Mouse (Mus musculus) midbrain, embryonic 11.5 days (tissue): ENCODE results near the gene Snx30. TPM values are rescaled to one million over a fixed set of nuclear protein-coding genes. Genes with fewer than 3 reads are reported as not detected.
A peak's percentile ranks its signal among the peaks of the same experiment; 100 is the strongest.

Experiments
- ATAC-seq: fragments of 200-750 bp; cut with Nextera tagmentation; 2 replicates; pipeline ENCODE4 v1.8.0; 2017; ENCODE audit warnings: moderate TSS enrichment, moderate library complexity; ENCODE audit not compliant: low FRiP score
- DNase-seq: peaks from one replicate; pipeline ENCODE4 v3.0.0; 2015; ENCODE audit warnings: low spot score; ENCODE audit errors: missing footprints
- H3K27ac ChIP-seq: fragments of 300-500 bp; sonication (generic); 2 replicates; pipeline ENCODE4 v1.5.1; 2014; ENCODE audit warnings: low read depth, low read length
- H3K27me3 ChIP-seq: fragments of 300-500 bp; sonication (generic); 2 replicates; pipeline ENCODE4 v1.6.1; 2014; ENCODE audit warnings: mild to moderate bottlenecking, low read length, moderate library complexity, mixed read lengths; ENCODE audit not compliant: control insufficient read depth, insufficient read depth
- H3K36me3 ChIP-seq: fragments of 300-500 bp; sonication (generic); 2 replicates; pipeline ENCODE4 v1.6.1; 2014; ENCODE audit warnings: mild to moderate bottlenecking, low read length, moderate library complexity, mixed read lengths; ENCODE audit not compliant: control insufficient read depth, insufficient read depth
- H3K4me1 ChIP-seq: fragments of 300-500 bp; sonication (generic); 2 replicates; pipeline ENCODE4 v1.6.1; 2014; ENCODE audit warnings: low read length; ENCODE audit not compliant: control insufficient read depth, insufficient read depth
- H3K4me2 ChIP-seq: fragments of 300-500 bp; sonication (generic); 2 replicates; pipeline ENCODE4 v1.6.1; 2014; ENCODE audit warnings: mild to moderate bottlenecking, moderate library complexity
- H3K4me3 ChIP-seq: fragments of 300-500 bp; sonication (generic); 2 replicates; pipeline ENCODE4 v1.5.1; 2014; ENCODE audit warnings: low read depth, low read length
- H3K9ac ChIP-seq: fragments of 300-500 bp; sonication (generic); 2 replicates; pipeline ENCODE4 v1.6.1; 2014; ENCODE audit warnings: low read length
- H3K9me3 ChIP-seq: fragments of 300-500 bp; sonication (generic); 2 replicates; pipeline ENCODE4 v1.6.1; 2016; ENCODE audit warnings: low read length; ENCODE audit not compliant: control insufficient read depth
- WGBS: fragments of 180-500 bp; shearing (Covaris S2); extraction: QIAGEN DNeasy Blood & Tissue Kit; methylation state at CpG from one replicate; pipeline ENCODE4 v1.1.7; 2014; 5-methylcytosine and 5-hydroxymethylcytosine counted together
- polyA plus RNA-seq: library from polyadenylated mRNA; unstranded; fragments of >200 nt; fragmentation: Nextera tagmentation; extraction: Ambion mirVana; gene quantifications from 2 replicates; pipeline ENCODE4 v1.2.1, GENCODE M21; 2014

Gene Snx30
- polyA plus RNA-seq, 1 experiment from 2014 or later: 12.3 TPM

DNA sequence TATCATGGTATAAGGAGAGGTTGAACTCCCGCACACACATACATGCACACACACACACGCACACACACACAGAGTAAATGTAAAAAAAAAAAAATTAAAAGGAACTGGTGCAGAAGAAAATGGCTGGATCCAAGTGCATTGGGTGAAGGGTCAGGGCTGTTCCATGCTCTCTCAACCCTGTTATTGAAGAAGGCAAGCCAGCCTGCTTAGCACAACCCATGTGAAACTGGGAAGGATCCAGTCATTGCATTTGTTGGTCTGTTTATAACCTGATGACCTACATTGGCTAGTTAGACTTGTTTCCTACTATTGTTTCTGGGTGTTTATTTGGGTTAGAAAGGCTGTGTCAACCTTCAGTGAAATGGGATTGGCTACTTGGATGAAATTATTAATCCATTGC lies 103.1 kb downstream of the Snx30 start:
- no peaks in the 10 kb centered on the region for H3K36me3 ChIP-seq
- no peak overlapping the region for H3K9ac ChIP-seq
- WGBS: 88% methylated on average over 2 of the region's 2 CpGs
- H3K4me2 ChIP-seq: no peak overlapping the region
- no peak overlapping the region for H3K4me3 ChIP-seq
- no peaks in the 10 kb centered on the region for H3K27me3 ChIP-seq
- no peak overlapping the region for H3K27ac ChIP-seq
- DNase-seq: no peak
- ATAC-seq: no peak
- H3K4me1 ChIP-seq: no peaks in the 10 kb centered on the region
- H3K9me3 ChIP-seq: no peaks in the 10 kb centered on the region

DNA sequence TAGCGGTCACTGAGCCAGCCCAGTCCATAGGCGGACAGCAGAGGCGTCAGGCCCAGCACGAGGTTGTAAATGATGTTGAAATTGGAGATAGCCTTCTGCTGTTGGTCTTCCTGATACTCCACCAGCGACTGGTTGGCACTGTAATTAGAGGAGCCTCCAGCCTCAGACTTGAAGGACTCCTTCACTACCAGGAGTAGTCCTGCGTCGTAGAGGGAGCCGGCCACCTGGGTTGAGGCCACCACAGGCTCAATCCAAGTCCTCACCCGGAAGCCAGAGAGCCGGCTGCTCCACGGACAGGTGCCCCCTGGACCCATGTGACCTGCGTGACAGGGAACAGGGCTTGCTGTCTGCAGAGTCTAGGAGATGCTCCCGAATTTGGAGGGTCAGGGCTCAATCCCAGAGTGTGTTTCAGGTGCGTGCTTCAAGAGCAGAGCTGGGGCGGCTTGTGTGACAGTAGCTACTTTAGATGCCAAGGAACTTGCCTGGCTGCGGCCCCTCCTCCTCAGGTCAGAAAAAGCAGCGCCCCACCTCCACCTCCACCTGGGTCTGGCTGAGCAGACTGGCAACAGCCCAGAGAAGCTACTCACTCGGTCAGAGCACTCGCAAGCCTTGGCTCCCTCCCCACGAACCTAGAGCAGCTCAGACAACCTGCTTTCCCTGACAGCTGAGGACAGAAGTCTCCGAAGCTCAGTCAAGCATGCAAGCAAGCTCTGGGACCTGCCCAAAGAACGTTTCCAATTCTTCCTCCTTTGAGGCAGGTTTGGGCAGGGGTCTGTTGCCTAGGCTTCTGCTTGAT lies 109.2 kb downstream of the Snx30 start, which contains the start of gene Slc46a2:
Gene Slc46a2, minus strand, starts transcription at position 449 of the 796 bp plus-strand sequence.
- Histone ChIP-seq H3K27ac (no peak within 1 kb of the TSS), H3K4me3 (no peak within 1 kb of the TSS), H3K4me1 (no peaks in the 10 kb centered on the region), H3K4me2 (peak within 1 kb of the TSS; percentile 11; the same call in 1 of the 2 replicates), H3K27me3 (peaks cover 3% of the 10 kb centered on the region), H3K36me3 (no peaks in the 10 kb centered on the region), H3K9ac (no peak within 1 kb of the TSS), H3K9me3 (no peaks in the 10 kb centered on the region)
- no peak for DNase-seq
- peak; percentile 30; the same call in 1 of the 2 replicates for ATAC-seq
- WGBS: 17% methylated on average over 22 of the region's 22 CpGs

DNA sequence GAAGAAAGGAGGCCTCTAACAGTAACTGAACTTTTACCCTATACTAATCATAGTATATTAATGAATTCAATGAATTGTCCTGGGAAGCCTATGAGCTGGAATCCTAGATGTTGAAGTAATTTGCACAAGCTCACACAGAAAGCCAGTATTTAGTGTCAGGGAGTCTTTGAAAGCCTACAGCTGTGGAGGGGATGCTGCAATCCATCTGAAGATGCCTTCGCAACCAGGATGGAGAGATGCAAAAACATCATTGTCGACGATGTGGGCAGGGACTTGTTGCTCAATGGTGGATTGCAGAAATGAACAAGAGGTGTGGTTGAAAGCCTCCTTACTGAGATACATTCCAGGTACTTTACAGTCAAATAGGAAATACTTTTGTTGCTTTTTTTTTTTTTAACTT lies 112.3 kb downstream of the Snx30 start:
- no peak overlapping the region for H3K27ac ChIP-seq
- no peak overlapping the region for H3K4me2 ChIP-seq
- no peaks in the 10 kb centered on the region for H3K9me3 ChIP-seq
- peaks cover 3% of the 10 kb centered on the region for H3K27me3 ChIP-seq
- ATAC-seq: no peak
- H3K9ac ChIP-seq: no peak overlapping the region
- H3K36me3 ChIP-seq: no peaks in the 10 kb centered on the region
- 94% methylated on average over 3 of the region's 3 CpGs for WGBS
- no peaks in the 10 kb centered on the region for H3K4me1 ChIP-seq
- DNase-seq: no peak
- no peak overlapping the region for H3K4me3 ChIP-seq

DNA sequence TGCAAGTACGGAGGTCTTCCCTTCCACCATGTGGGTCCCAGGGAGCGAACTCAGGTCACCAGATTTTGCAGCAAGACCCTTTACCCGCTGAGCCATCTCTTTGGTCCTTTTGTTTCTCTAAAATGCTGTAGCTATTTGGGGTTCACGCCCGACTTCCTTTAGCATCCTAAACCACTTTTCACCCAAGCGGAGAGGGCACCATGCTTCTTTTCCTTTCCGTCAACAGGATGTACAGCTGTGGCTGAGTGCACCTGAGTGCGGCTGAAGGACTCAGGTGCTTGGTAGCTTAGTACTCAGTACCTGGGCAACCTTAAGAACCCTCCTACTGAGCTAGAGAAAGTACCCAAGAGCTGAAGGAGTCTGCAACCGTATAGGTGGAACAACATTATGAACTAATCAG lies 119.4 kb downstream of the Snx30 start:
- H3K27ac ChIP-seq: no peak overlapping the region
- no peaks in the 10 kb centered on the region for H3K4me1 ChIP-seq
- ATAC-seq (no peak), DNase-seq (no peak)
- WGBS: 78% methylated on average over 9 of the region's 9 CpGs
- no peak overlapping the region for H3K9ac ChIP-seq
- no peaks in the 10 kb centered on the region for H3K36me3 ChIP-seq
- H3K27me3 ChIP-seq: no peaks in the 10 kb centered on the region
- no peaks in the 10 kb centered on the region for H3K9me3 ChIP-seq
- H3K4me3 ChIP-seq: no peak overlapping the region
- H3K4me2 ChIP-seq: no peak overlapping the region

DNA sequence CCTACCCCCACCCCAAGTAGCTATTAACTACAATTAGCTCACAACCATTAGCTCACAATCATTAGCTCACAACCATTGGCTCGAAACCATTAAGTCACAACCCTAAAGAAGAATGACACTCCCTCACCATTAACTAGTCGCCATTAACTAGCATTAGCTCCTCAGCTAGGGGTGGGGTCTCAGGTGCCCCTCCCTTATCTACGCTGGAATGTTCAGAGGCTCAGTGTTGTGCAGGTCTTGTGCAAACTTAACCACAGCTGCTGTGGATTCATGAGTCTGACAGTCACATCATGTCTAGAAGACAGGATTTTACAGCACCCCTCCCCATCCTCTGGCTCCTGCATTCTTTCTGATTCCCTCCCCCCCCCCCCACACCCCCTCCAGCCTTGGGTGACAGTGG lies 122.0 kb downstream of the Snx30 start:
- ATAC-seq (0 out of 2 replicates have a peak, but pooled peaks have one; percentile 16), DNase-seq (no peak)
- WGBS: 93% methylated on average over 3 of the region's 3 CpGs
- no peak overlapping the region for H3K4me2 ChIP-seq
- no peaks in the 10 kb centered on the region for H3K9me3 ChIP-seq
- H3K36me3 ChIP-seq: no peaks in the 10 kb centered on the region
- no peaks in the 10 kb centered on the region for H3K4me1 ChIP-seq
- no peak overlapping the region for H3K4me3 ChIP-seq
- H3K27ac ChIP-seq: no peak overlapping the region
- no peaks in the 10 kb centered on the region for H3K27me3 ChIP-seq
- no peak overlapping the region for H3K9ac ChIP-seq

DNA sequence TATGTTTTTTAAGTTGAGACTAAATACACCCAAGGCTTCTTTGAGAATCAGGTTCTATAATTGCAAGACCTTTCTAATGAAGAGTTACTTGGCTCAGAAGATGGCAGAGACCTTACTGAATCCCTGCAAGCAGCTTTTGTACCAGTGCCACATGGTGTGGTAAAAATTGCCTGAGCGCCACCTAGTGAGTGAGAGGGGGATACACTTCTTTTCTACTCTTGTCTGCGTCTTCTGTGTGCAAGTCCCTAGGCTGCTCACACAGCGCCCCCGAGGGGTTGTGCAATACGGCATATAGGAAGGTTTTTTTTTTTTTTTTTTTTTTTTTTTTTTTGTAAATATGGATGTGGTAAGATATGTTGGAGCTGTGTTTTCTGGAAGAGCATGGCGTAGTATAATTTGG lies 122.7 kb downstream of the Snx30 start:
- no peak overlapping the region for H3K27ac ChIP-seq
- H3K36me3 ChIP-seq: no peaks in the 10 kb centered on the region
- no peaks in the 10 kb centered on the region for H3K4me1 ChIP-seq
- H3K4me3 ChIP-seq: no peak overlapping the region
- H3K9ac ChIP-seq: no peak overlapping the region
- WGBS: 28% methylated on average over 6 of the region's 6 CpGs
- H3K4me2 ChIP-seq: no peak overlapping the region
- no peaks in the 10 kb centered on the region for H3K27me3 ChIP-seq
- ATAC-seq: peak; percentile 43; the same call in 1 of the 2 replicates
- DNase-seq: peak; percentile 85
- no peaks in the 10 kb centered on the region for H3K9me3 ChIP-seq

DNA sequence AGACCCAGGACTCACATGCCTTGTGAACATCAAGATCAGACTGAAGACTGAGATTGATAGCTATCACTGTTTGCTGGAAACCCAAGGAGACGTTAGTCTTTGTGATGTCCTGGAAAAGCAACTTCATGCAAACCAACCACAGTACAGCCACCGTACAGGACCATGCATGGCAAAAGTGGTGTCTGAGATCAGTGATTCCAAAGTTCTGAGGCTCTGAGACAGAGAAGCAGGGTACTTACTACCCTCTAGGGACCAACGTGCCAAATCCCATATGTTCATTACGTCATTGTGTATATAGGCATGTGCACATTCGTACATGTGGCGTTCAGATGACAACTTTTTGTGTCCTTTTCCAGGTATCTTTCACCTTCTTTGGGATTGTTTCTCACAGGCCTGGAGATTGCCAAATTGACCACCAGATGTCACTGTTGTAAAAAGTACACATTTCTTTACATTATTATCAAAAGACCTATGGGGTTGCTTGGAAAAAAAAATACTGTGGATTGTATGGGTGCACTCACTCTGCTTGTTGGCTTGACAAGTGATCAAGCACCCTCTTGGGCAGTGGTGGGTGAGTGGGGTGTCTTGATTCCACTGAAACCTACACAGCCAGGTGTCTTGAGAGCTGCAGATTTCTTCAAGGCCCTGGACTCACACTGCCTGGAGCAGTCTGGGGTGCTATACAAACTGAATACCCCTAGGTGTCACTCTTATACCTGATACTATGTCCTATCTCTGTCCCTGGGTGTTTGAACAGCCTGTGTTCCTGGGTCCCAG lies 127.1 kb downstream of the Snx30 start:
- 59% methylated on average over 6 of the region's 6 CpGs for WGBS
- peak; percentile 85 for ATAC-seq
- Histone ChIP-seq H3K9ac (no peak overlapping the region), H3K4me2 (no peak overlapping the region), H3K27me3 (no peaks in the 10 kb centered on the region), H3K27ac (no peak overlapping the region), H3K4me1 (no peaks in the 10 kb centered on the region), H3K36me3 (no peaks in the 10 kb centered on the region), H3K4me3 (no peak overlapping the region), H3K9me3 (no peaks in the 10 kb centered on the region)
- DNase-seq: peak; percentile 87

DNA sequence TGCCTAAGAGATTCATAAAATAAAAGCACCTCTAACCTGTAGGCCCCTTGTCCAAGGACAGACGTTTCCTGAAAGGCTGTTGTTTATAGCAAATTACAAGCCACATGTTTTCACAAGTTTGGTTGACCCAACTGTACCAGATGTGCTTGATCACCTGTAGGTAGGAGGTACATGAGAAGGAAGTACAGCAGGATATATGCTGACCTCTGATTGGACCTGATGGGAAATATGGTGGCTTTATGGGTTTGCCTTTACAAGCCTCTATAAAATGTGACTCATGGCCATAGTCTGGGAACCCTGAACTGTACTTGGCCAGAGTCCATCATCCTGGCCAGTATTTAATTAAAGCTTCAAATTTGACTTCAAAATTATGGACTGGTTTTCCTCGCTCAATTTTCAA lies 131.9 kb downstream of the Snx30 start:
- Histone ChIP-seq H3K4me2 (no peak overlapping the region), H3K27ac (no peak overlapping the region), H3K9me3 (no peaks in the 10 kb centered on the region), H3K4me3 (no peak overlapping the region), H3K4me1 (no peaks in the 10 kb centered on the region), H3K36me3 (no peaks in the 10 kb centered on the region), H3K27me3 (no peaks in the 10 kb centered on the region), H3K9ac (no peak overlapping the region)
- 77% methylated on average over 2 of the region's 2 CpGs for WGBS
- ATAC-seq: no peak
- no peak for DNase-seq
